Mouse (Mus musculus) retina, embryonic 14.5 days (tissue): ENCODE data around the gene Lifr.
A peak's percentile ranks its signal among the peaks of the same experiment; 100 is the strongest.

Source experiments
- DNase-seq: peaks from one replicate; pipeline ENCODE4 v3.0.0-alpha.2; 2015; ENCODE audit warnings: low spot score

The Lifr gene

DNA sequence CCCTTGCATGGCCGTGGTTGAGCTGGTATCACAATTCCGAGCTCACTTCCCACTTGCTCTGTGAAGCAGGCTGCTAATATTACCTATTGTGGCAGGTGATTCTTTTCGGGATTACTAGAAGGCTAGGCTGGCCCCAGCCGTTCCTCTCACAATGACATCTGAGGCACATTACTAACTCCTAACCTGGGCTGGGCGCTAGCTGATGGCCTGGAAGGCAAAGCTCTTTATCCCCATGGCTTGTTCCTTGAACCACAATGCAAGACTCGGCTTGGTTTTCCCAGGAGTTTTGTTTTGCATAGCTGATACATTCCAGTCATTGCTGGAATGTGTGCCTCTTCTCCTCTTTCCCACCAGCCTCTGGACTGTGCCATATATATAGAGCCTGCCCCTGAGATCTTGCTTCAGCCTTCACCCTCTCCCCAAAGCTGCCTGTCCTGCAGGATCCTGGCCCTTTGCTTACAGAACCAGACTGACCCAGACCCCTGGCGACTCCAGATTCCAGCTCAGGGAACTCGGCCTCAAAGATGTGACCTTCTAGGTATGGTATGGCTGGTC, at the start of gene Lifr:
Lifr (plus strand) TSS at position 404 of the 555 bp plus-strand sequence.
- no peak for DNase-seq

DNA sequence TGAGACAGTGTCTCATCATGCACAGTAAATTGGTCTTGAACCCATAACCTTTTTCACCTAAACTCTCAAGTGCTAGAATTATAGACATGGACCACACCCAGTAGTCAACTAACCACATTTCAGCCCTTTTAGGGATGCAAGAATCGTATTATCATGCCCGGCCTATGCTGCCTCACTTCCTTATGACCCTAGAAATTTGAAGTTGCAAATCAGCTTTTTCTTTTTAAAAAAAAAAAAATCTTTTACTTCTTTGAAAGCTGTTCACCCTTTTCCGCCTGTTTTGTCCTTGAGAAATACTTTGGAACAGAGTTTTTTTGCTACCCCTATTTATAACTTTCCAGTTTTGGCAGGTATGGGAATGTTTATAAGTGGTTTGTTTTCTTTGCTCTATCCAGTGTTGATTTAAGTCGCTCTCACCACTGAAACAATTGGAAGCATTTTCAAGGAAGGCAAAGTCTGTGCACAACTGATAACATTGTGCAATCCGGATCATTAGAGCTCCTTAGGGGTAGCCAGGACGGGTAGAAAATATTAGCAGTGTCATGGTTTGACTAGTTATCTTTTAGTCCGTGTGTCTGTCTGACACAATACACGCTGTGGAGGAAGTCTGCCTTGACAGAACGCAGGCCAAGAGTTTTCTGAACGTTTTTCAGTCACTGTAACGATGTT, 46.2 kb upstream of the Lifr start:
- DNase-seq = no peak

DNA sequence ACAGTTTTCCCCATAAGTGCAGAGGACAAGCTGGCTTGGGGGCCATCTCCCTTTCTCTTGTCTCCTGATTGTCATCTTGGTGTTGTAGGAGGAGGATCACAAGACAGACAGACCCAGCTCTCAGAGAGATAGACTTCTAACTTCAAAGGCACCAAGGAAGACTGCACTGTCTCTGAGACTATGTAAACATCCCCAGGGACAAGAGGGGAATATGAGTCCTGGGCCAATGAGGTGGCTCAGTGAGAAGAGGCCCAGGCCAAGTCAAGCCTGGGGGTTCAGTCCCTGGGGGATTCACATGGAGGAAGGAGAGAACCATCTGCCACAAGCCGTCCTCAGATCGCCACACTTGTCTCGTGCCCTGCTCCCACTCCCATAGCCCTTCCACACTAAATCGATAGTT, 45.4 kb upstream of the Lifr start:
- no peak for DNase-seq

DNA sequence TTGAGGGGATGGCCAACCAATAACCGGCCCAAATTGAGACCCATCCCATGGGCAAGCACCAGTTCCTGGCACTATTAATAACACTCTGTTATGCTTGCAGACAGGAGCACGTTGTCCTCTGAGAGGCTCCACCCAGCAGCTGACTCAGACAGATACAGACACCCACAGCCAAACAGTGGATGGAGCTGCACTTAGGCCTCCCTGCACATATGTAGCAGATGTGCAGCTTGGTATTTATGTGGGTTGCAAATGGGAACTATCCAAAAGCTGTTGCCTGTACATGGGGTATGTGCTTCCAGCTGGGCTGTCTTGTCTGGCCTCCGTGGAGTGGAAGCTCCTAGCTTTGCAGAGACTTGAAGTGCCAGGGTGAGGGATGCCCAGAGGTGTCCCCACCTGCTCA, 42.5 kb upstream of the Lifr start:
- DNase-seq = no peak

DNA sequence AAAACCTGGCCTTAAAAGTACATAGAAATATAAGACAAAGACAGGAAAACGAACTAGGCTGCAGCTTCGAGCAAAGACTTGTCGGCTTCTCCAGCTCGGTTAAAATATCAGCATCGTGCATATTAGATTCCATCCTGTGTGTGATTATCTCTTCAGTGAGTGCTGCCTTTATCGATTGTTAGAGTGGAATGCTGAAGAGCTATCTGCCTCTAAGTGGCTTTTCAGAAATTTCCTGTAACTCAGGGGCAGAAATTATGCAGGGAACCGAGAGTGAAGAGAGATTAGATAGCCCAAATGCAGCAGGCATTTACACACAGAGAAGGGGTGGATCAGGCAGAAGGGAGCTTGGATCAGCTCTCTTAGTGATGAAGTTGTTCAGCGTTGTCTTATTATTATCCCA, 41.5 kb upstream of the Lifr start:
- no peak for DNase-seq

DNA sequence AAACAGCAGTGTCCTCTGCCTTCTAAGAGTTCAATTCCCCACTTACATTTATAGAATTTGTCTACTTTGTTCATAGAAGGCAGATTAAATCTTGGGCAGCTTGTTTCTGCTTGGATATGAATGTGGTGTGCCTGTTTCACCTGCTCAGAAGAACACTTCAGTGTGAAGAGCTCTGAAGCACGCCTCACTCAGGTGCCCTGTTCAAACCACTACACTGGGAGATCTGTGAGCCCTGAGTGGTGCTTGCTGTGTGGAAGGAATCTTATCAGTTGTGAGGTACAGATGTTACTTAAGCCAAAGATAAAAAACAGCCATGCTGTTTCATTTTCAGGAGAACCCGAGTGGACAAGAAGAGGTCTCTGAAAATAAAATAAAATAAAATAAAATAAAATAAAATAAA, 38.7 kb upstream of the Lifr start:
- no peak for DNase-seq

DNA sequence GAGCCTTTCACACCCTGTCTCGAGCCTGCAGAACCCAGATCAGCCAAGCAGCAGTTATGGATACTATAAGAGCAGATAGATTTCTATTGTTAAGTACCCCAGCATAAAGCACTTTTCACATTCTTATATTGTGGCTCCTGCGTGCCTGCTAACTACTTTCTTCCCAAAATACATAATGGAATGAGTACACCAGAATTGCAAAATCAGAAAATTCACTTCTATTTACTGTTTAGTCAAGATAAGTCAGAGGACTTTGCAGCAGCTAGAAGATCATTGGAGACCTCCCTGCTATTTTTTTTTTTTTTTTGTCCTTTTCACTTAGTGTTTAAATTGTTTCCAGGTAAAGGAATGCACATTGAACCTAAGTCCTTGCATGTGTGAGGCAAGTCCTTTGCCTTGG, 38.3 kb upstream of the Lifr start:
- DNase-seq = no peak

DNA sequence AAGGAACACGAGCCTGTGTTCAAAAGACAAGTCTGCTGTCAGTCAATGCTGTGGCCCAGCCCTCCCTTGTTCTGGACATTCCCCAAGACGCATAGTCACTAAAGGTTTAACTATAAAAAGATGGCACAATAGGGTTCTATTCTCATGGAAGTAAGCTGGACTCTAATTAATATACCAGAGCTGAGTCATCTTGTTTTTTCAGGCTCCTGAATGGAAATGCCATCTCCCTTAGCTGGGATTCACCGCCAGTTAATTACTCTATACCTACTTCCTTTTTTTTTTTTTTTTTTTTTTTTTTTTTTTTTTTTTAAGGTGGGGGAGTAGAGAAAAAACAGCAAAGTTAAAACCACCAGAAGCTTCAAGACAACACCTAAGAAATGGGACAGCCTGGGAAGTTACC, 33.6 kb upstream of the Lifr start:
- DNase-seq = no peak

DNA sequence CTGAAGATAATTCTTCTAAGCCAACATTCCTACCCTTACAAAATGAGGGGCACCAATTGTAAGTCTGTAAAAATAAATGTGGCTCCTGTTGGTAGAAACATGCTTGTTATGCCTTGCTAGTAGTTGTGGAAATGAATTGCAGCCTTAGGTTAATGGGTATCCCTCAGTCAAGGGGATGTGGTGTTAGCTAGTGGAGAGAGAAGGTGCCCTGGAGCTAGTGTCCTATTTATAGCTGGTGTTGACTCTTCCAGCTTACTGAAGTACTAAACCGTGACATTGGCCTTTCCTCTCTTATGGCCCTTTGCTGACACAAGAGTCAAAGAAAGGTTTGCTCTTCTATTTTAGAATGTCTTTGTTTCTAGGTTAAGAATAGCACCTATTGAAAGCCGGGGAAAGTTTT, 29.9 kb upstream of the Lifr start:
- no peak for DNase-seq

DNA sequence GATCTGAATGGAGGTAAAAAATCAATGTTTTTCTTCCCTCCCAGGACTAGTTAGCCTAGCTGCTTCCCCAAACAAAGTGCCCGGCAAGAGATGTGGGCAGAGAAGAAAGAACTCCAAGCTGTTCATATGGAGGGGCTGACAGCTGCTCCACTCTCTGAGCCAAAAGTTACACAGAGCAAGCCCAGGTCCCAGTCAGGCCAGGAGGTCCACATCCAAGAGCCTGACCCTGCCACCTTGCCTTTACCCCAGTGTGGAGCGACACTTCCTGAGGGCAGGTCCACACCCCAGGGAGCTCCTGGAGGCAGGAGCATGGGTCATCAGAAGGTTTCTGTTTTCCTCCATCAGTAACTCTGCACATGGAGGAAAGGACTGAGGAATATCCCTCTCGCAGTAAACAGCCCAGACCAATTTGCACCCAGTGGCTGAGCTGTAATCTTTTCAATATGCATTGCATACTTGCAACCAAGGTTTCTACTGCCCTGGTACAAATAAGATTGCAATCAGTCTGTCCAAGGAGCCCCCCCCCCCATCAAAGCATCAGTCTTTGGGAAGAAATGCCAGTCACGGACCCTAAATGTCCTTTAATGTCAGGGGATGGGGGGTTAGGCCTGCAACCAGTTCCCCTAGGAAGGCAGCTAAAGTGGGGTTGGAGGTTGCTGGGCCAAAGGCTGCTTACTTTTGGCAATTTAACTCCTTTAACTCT, 28.3 kb upstream of the Lifr start:
- no peak for DNase-seq

DNA sequence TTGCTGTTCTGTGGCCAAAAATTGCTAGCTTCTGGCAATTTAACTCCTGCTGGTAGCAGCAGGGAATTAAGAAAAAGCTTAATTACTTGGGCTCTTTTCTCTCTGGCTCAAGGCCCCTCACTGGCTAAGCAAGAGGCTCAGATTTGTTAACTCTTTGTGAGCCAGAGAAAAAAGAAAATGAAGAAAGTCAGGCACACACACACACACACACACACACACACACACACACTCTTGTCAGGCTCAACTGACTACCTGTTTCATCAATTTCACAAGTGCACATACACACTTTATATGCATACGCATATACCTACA, 27.8 kb upstream of the Lifr start:
- DNase-seq = no peak

DNA sequence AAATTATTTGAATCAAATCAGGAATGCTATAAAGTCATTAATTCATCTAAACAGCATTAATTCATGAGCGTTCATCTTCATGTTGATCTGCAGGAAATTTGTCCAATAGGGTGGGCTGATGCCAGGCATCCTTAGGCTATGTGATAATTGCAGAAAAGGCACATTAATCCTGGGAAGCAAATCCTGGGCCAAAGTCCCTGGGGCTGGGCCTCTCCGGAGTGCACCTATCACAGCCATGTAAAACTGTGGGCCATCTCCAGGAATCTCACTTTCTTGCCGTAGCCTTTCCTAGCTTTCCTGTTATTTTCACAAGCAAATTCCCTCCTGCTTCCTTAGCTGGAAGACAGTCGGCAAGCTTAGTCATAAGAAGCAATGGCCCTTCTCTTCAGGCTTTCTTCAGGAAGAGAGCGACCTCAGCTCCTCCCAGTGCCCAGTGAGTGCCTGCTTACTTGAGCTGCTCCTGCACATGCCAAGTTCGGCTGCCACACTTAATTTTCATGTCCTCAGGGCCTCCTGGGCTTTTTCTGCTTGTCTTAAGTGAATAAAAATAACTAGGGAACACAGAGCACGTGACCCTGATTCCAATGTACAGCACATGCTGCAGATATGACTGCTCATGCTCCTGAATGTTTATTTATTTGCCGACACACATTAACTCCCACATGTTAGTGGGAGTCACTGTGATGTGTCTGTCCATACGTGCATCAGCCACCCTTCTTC, 26.7 kb upstream of the Lifr start:
- DNase-seq = no peak

DNA sequence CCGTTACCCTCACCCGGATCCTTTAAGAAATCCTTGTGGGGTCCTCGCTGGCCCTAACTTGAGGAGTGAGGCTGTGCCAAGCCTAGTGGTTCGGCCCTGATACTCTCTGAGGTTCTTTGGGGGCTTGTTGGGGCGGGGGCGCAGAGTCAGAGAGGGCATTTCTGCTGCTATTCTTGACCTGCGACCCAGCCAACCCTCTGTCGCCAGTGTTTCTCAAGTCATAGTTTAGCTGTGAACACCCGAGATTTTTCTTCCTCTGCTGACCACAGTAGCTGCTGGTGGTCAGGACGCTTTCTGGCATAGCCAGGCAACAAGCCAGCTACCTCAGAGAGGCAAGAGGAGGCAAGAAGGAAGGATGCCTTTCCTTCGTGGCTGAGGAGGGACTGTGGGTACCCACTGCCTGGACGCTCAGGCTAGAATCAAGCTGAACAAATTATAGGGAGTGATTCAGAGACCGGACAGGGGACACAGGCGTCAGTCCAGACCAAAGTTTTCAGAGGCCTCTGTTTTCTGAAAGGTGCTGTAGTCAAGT, 25.4 kb upstream of the Lifr start:
- no peak for DNase-seq

DNA sequence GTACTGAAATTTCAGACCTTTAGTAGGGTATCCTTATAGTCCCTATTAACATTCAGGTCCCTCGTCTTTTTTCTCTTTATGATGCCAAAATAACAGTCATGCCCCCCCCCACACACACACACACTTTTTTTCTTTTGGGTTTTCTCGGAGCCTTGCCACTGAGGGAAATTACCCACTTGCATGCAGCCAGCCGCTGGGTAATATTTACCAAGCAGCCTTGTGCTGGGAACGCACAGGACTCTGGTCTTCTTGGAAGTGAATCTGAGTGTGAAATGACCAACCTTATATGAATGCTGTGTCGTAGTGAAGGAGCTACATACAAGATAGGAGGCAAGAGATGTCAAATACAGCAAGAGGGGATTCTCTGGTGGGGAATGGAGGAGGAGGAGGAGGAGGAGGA, 24.8 kb upstream of the Lifr start:
- no peak for DNase-seq

DNA sequence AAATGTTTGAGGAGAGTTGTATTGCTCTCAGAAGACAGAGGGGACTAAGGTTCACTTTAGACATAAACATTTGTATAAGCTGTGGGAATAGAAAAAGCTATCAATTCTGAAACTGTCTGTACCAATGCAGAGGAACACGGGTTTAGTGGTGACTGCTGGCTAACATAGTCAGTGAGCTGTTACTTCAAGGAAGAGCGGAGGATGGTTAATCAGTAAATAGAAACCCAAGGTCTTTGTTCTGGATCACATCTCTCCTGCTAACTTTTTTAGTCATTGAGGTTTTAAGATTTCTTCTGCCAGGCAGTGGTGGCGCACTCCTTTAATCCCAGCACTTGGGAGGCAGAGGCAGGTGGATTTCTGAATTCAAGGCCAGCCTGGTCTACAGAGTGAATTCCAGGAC, 23.7 kb upstream of the Lifr start:
- DNase-seq = no peak

DNA sequence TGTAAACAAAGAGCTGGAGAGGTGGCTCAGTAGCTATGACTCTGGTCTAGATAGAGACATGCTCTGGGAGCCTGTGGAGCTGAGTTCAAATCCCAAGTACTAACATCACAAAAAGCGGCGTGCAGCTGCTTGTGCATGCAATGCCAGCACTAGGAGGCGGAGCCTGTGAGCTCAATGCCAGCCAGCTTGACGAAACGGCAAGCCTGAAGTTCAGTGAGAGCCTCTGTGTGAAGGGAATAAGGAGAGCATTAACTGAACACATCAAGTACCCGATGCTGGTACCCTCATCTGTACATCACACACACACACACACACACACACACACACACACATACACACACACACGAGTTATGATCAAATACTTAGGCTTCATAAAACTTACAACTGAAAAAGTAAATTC, 21.0 kb upstream of the Lifr start:
- DNase-seq = no peak

DNA sequence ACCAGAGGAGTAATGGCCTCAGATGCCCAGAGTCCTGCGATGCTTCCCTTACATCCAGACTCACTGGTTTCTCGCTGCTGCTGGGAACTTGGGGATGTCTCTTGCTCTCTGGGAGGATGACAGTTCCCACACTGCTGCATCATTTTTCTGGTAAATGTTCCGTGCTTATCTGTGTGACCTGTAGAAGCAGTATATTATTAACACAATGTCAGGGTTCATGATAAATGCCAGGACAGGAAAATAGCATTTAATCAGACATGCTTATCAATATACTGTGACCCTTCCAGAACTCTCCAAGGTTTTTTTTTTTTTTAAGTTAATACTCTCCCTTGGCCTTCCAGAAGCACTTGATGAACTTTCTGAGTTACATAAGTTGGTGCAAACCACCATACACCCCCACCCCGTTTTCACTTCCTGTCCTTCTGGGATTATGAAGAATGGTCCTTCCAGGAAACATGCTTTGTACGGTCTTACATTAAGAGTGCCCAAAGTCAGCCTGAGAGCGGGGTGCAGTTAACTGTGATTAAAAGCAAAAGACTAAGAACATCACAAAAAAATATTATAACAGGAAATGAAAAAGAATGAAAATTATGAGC, 20.1 kb upstream of the Lifr start:
- no peak for DNase-seq

DNA sequence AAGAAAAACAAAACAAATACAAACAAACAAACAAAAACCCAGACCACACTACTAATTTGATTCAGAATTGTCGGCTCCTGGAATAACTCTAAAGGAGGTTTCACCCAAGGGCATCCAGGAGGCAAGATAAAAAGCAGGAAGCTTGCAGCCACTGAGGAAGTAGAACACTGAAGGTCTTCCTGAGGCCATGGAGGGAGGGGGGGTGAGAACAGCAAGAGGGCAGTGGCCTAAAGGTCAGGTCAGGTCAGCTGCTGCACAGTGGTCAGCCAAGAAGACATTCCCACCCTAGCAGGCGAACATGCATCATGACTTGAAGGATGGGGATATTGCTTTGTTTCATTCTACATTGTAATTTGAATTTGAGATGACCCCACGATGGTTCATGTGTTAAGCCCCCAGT, 17.1 kb upstream of the Lifr start:
- no peak for DNase-seq

DNA sequence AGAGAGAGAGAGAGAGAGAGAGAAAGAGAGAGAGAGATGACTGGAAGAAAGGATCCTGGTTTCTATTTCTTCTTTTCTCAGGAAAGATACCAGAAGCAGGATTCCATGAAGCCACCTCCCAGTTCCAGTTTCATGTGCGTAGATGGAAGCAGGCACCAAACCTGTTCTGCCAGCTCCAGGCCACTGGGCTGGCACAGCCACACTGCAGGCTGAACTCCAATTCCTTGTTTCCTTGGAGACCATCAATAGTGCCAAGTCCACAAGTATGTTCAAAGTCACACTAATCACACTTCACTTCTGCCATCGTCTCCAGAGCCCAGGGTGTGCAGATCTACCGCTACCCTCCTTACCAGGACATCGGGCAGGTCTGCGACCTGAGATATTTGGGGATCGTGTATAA, 15.2 kb upstream of the Lifr start:
- DNase-seq = no peak

DNA sequence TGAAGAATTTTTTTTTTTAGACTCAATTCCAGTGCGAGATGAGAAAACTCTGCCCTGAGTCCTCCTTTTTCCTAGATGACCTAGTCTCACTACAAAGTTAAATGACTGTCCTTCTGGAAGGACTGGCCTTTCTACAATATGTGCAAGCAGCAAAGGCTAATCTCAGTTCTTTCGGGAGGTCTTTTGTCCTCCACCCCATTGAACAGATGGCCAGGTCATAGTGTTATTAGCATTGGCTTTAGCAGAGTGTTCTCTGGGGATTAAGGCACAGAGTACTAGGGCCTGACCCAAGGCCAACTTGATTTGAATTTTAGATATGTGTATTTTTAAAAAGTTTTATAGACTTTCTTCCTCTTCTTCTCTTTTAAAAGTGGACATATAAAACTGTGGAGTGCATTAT, 12.1 kb upstream of the Lifr start:
- peak; percentile 28 for DNase-seq

DNA sequence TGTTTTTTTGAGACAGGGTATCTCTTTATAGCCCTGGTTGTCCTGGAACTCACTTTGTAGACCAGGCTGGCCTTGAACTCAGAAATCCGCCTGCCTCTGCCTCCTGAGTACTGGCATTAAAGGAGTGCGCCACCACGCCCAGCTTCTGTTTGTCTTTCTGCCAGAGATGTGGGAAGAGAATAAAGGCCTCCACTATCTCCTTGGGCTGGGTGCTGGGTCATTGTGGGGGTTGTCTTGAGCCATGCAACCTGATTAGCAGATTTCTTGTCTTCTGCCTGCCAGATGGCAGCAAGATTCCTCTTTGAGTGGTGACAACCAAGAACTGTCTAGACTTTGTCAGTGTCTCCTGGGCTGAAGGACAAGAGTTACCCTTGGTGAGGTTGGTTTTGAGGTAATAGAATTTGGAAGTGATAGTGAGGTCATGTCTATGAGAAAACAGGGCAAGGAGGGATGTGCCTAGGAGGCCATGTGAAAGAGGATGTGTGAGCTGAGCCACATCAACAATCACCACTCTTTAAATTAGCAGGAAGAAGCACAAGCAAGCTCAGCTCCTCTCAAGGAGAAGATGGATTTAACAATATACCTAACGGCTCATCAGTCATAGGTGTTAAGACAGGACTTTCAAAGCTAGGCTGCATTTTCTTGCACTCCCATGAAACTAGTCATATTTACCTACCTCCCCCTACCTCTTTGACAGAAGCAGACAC, 10.6 kb upstream of the Lifr start:
- DNase-seq = no peak
